ENCODE assay signal across 29 mouse cellular contexts in the genomic region with DNA sequence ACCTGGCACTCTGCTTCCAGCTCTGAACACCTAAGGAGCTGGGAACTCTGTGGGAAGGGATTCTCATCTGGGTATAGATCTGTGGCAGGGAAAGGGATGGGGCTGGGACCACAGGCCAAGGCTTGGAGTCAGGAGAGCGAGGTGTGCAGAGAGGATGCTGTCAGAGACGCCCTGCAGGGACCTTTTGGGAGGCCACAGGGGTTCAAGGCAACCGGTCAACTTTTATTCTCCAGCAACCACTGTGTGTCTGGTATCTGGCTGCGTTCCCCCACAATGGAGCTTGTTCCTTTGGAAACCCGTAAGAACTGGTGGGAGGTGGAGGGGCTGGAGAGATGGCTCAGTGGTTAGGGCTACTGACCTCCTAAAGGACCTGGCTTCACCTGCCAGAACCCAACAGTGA. TPM values are rescaled to one million over a fixed set of nuclear protein-coding genes. Genes with fewer than 3 reads are reported as not detected.
"Had no signal": no experiment of that assay in that cellular context is flagged by ENCODE, and none has a peak within 500 bp of the region (broad histone marks: within the 10 kb centered on the region; RNA-seq: fewer than 3 reads in every experiment).

No protein-coding gene starts in this region.

- H3K4me3 ChIP-seq: limb, embryonic 10.5 days; limb, embryonic 12.5 days; limb, embryonic 13.5 days; limb, embryonic 15.5 days; liver, embryonic 12.5 days; liver, embryonic 13.5 days; liver, embryonic 15.5 days; lung, embryonic 15.5 days; megakaryocyte, embryonic 14.5 days; midbrain, embryonic 10.5 days; midbrain, embryonic 12.5 days; midbrain, embryonic 13.5 days; midbrain, embryonic 15.5 days; myocyte; neural tube, embryonic 12.5 days; neural tube, embryonic 13.5 days had no signal

- DNase-seq: left cerebral cortex, postnatal 4 days; liver; liver, embryonic 13.5 days; liver, postnatal 0 days; lung, adult 18-20 months; lung, adult 2 months; lung, embryonic 14.5 days; lung, postnatal 10 days; lung, postnatal 14 days; lung, postnatal 36 days; lung, postnatal 4 days; midbrain, embryonic 14.5 days had no signal

- H3K27me3 ChIP-seq: liver, embryonic 15.5 days; midbrain, embryonic 15.5 days had no signal

- H3K27ac ChIP-seq: limb, embryonic 10.5 days; limb, embryonic 12.5 days; limb, embryonic 13.5 days; limb, embryonic 15.5 days; liver, embryonic 12.5 days; liver, embryonic 13.5 days; liver, embryonic 14.5 days; liver, embryonic 15.5 days; lung, embryonic 15.5 days; macrophage; midbrain, embryonic 10.5 days; midbrain, embryonic 12.5 days; midbrain, embryonic 13.5 days; midbrain, embryonic 15.5 days; neural tube, embryonic 12.5 days; neural tube, embryonic 13.5 days had no signal

- H3K4me1 ChIP-seq: limb, embryonic 13.5 days; liver, embryonic 12.5 days; liver, embryonic 15.5 days; megakaryocyte, embryonic 14.5 days had no signal

RNA-seq across cellular contexts. Expression of a gene that starts 16.0 kb away (rescaled TPM):
- polyA plus RNA-seq: macrophage had no signal
